Mouse (Mus musculus) adrenal gland, postnatal 36 days (tissue): ENCODE data around the gene Irf7. TPM values are rescaled to one million over a fixed set of nuclear protein-coding genes. Genes with fewer than 3 reads are reported as not detected.
"Not testable (repeated sequence)": the region's sequence is repeated elsewhere in the genome, so short reads cannot be mapped to it uniquely, and the experiment has no call there.

Experiments
- DNase-seq, 2 experiments: peaks; one replicate each; pipeline ENCODE4 v3.0.0; 2021; ENCODE audit warnings: mixed read lengths in 1 of 2
- total RNA-seq, 2 experiments: library from RNA; stranded (reverse); gene quantifications; 2 replicates each; pipeline ENCODE4 v1.2.3; 2021

The Irf7 gene
- total RNA-seq, 2 experiments from 2014 or later: 13.5 to 14.9 TPM

- DNase-seq: peak in 1 of 2 experiments; percentile 59
Observed at GRCm38 (mm10) chr7:141276546-141276945, 10.3 kb upstream of the Irf7 start, which contains the start of gene Cdhr5. Cdhr5 (minus strand) TSS chr7:141276786.

- no peak for DNase-seq
Observed at GRCm38 (mm10) chr7:141275356-141275755, 9.1 kb upstream of the Irf7 start.

- no peak for DNase-seq
Observed at GRCm38 (mm10) chr7:141270631-141271030, 4.3 kb upstream of the Irf7 start.

- DNase-seq: no peak
Observed at GRCm38 (mm10) chr7:141269273-141269545, 2.9 kb upstream of the Irf7 start.

- no peak for DNase-seq
Observed at GRCm38 (mm10) chr7:141268466-141269272, 2.4 kb upstream of the Irf7 start.

- no peak for DNase-seq
Observed at GRCm38 (mm10) chr7:141265411-141265738, 906 bp downstream of the Irf7 start.

GRCm38 (mm10) chr7:141264761-141265410, 1.4 kb downstream of the Irf7 start:
- DNase-seq: peak; percentile 70 to 76

- no peak for DNase-seq
Observed at GRCm38 (mm10) chr7:141264041-141264700, 2.1 kb downstream of the Irf7 start.

- DNase-seq: no peak
Observed at GRCm38 (mm10) chr7:141263640-141264039, 2.6 kb downstream of the Irf7 start.

GRCm38 (mm10) chr7:141261480-141261879, 4.8 kb downstream of the Irf7 start:
- DNase-seq: no peak

- DNase-seq: no peak
Observed at GRCm38 (mm10) chr7:141256159-141256558, 10.1 kb downstream of the Irf7 start.

GRCm38 (mm10) chr7:141250486-141250885, 15.8 kb downstream of the Irf7 start:
- DNase-seq: not testable (repeated sequence)

GRCm38 (mm10) chr7:141231551-141231950, 34.7 kb downstream of the Irf7 start:
- no peak for DNase-seq

- no peak for DNase-seq
Observed at GRCm38 (mm10) chr7:141231111-141231510, 35.2 kb downstream of the Irf7 start.

GRCm38 (mm10) chr7:141230570-141230969, 35.7 kb downstream of the Irf7 start:
- no peak for DNase-seq

GRCm38 (mm10) chr7:141229702-141230101, 36.6 kb downstream of the Irf7 start:
- no peak for DNase-seq

GRCm38 (mm10) chr7:141228279-141229067, 37.8 kb downstream of the Irf7 start, which contains the start of gene Phrf1:
Phrf1 (plus strand) TSS chr7:141228784.
- peak; percentile 93 for DNase-seq

- no peak for DNase-seq
Observed at GRCm38 (mm10) chr7:141227796-141228195, 38.5 kb downstream of the Irf7 start.

GRCm38 (mm10) chr7:141226535-141226934, 39.7 kb downstream of the Irf7 start:
- no peak for DNase-seq

GRCm38 (mm10) chr7:141222696-141223215, 43.5 kb downstream of the Irf7 start:
- DNase-seq: no peak

- no peak for DNase-seq
Observed at GRCm38 (mm10) chr7:141222126-141222467, 44.2 kb downstream of the Irf7 start.
